Mouse (Mus musculus) induced T-regulatory cell, adult 2 months (primary cell): ENCODE data around the gene Pkp4.

Experiments
- DNase-seq: peaks from one replicate; pipeline ENCODE4 v3.0.0-alpha.2; 2012; ENCODE audit warnings: low read depth

The Pkp4 gene

DNA sequence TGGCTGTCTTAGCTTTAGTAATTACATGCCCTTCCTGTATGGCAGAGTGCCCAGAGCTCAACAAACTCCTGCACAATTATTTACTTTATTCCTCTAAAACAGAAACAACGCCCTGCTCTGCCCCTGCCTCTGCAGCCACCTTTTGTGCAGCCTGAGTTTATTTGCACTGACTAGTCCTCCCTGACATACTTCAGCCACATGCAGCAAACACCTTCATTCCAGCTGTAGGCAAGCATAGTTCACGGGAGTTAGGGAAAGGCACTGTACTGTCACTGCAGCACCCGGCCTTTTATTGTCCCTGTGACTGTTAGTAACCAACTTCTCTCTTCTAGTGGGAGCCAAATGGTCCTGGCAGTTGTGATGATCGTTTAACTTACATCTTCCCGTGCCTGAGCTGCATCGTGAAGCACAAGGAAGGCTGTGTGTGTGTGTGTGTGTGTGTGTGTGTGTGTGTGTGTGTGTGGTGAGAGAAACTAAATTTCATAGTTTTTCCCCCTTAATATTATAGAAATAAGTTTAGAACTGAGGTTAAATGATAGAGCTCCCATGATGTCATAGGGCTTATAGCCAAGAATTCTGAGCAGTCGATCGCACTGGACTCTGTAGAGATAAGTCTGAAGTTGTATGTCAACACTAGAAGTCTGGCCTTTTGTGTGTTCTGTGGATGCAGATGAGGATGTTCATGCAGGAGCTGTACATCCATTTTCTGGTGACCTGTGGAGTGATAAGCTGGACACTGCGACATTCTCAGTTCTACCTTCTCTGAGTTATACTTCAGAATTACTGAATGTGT, 59.5 kb downstream of the Pkp4 start:
- no peak for DNase-seq

DNA sequence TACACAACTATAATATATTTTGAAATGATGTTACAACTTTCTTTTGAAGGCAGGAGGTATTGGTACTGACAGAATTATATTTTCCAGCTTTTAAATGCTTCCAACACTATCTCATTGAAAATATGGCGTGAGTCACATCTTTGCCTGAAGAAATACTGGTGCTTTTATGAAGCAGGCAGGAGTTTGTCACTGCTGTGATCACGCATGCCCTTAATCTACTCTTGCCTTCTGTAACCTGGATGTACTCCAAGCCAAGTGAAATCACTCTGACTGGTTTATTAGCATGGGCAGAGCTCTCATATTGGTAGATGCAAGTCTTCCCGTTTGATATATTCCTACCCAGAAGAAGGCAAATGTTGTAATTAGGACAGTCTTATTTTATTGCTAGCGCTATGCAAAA, 65.7 kb downstream of the Pkp4 start:
- no peak for DNase-seq

DNA sequence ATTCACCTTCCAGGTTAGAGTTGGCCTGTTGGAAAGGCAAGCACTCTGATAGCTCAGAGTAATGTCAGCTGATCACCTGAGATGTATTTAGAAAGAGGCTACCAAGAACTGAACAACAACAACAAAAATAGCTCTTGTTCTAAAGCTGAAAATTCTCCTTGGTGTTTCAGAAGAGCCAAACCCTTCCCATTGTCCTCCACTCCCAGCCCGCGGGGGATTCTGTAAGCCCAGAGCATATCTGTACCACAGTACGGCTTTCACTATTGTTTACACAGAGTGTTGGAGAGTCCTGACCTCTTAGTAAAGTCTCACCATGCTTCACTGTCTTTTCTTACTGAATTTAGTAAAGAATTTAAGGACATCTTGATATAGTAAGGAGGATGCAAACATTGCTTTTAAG, 66.4 kb downstream of the Pkp4 start:
- no peak for DNase-seq

DNA sequence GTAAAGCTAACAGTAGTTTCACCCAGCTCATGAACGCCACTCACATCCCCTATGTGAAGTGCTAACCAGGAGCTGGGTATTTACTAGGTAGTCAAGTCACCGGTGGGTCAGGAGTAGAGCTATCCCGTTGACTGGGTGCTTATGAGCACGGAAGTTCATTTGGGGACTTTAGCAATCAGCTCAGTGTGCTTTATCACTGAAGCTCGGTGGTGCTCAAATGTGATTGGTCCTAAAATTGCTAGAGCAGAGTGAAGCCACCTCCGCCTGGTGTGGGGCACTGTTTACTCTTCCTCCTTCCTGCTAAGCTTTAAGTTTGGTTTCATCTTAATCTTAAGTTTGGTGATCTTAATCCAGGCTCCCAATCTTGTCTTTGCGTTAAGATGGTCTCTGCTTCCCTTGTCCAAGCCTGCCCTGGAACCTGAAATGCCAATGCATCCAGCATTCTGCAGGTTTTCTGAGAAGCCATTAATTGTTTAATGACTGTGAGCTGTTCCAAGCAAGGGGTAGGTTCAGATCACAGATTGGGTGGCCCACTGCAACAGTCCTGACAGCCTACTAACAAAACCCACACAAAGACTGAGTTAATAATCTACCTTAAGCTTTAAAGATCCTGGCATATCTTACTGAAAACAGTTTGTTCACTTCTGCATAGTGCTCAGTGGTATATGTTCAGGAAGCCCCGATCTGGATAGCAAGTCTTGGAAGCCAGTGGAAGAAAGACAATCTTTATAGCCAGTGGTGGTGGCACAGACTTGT, 67.0 kb downstream of the Pkp4 start:
- DNase-seq = no peak

DNA sequence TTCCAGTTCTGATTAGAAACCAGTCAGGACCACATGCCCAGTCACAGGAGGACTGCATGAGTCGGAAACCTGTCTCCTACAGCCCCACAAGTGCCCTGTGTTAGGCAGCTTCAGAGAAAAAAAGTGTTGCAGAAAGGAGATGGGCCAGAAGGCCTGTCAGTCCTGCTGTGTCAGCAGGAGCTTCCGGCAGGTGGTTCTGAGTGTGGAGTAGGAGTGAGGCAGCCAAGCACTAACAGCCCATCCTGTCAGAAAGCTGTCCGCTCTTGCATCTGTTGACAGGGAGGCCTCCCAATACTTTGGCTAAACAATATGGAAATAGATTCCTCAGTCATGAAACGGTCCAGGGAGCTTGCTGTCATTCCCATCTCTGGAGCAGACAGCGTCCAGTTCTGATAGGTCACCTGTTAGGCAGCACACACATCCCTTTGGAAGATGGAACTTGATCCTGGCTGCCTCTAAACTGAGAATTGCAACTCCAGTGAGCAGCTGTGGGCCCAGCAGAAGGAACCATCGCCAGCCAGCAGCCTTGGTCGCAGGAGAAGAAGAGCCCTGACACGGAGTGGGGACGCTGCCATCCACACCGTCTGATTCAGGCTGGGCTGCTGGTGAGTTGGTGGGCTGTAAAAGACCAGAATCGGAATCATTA, 68.7 kb downstream of the Pkp4 start:
- DNase-seq = no peak

DNA sequence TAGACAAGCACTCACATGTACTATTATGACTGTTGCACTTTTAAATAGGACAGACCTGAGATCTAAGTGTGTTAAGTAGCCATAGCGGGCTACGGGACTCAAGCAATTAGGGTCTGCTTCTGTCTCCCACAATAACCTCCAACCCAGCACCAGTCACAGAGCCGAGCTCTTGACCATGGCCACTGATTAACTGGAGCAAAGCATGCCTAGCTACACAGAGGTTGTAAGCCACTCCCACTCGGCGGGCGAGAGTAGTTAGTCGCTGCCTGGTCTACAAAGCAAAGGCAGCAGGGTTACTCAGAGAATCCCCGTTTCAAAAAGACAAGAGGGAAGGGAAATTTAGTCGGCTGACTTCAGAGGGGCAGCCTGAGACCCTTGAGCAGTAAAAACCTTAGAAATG, 70.0 kb downstream of the Pkp4 start:
- DNase-seq = no peak

DNA sequence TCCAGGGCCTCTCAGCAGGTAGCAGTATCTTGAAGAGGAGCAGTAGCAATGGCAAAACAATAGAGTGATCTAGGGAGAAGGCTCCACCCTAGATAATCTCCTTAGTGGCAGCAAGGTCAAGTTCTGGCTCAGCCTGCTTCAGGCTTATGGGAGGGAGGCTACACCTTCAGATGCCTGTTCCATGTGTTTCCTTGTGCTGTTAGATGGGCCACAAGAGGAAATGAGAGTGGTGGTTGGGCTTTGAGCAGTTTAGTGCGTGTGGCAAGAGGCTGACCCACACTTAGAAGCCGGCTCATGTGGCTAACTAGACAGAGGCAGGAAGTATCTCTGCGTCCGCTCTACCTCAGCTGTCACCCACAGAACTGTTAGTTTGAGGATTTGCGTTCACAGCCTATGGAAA, 70.9 kb downstream of the Pkp4 start:
- DNase-seq = no peak

DNA sequence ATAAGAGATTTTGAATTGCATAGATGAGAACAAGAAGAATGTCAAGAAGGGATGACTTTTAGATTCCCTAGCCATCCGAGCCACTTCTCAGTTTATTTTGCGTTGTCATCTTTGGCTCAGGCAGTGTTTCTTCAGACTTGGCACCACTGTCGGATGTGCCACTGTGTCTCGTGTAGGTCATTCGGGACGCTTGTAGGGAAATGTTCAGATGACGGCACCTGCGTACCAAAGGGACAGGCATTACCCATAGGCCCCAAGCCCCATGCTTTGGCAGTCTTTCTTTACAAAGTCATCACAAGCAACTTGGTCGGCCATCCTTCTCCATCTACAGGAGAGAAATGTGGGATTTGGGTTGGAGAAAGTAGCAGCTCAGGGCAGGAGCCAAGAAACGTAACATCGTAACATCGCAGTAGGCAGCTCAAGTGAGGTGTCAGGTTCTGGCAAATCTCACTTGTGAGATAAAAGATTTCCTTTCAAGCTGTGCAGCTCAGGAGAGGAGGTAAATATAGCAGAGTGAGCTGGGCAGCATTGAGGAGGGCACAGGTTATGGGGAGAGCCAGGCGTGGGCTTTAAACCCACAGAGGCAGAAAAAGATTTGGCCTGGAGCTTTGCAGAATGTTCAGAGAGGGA, 72.8 kb downstream of the Pkp4 start:
- no peak for DNase-seq

DNA sequence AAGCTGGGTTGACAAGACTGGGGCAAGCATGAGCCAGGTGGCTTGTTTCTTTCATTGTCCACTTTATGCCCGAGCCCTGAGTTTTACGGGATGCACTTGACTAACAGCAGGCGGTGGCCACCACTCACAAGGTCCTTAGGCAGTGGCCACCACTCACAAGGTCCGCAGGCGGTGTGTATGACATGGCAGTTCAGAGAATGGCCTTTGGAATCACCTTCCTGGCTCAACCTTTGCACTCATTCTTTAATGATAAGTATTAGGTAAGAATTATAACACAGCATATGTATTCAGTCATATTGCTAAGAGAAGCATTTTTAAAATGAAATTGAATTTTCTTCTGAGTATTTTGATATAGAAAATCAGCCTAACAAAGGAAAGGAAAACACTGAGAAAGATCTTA, 73.3 kb downstream of the Pkp4 start:
- DNase-seq = no peak

DNA sequence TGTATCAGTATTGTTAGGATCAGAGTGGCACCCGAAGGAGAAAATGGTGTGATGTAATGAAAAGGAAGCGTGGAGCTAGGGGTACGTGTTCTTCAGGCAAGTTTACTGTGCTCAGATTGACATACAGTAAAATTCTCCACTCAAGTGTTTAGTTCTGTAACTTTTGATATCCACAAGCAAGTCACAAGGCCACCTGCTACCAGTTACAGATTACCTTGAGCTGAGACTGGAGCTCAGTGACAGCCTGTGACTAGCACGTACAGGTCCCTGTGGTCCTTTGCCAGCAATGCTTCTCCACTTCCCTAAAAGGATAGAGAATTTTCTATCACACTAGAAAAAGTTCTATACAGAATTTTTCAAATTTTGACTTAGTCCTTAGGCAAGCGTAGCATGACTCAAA, 73.9 kb downstream of the Pkp4 start:
- DNase-seq = no peak

DNA sequence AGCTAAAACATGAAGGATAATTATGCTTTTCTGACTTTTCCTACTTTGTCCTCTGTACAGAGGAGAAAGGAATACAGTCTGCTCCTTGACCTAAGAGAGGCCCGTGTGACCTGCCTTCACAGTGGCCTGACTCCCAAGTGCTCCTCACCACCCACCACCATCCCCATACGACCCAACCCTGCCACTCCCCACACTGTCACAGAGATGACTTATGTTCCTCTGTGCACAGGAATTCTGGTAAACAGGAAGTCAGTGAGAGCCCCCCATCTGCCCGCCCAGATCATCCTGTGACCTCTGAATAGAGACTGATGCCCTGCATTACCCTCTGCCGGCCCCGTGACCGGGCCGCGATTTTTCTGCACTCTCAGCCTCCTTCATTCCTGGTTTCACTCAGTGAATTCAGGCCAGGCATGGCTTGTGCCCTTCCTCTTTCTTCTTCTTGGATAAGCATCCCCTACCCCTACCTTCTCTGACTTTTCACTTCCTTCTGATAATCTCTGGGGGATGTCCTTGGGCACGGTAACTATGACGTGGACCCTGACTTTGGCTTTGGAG, 79.3 kb downstream of the Pkp4 start:
- DNase-seq = no peak

DNA sequence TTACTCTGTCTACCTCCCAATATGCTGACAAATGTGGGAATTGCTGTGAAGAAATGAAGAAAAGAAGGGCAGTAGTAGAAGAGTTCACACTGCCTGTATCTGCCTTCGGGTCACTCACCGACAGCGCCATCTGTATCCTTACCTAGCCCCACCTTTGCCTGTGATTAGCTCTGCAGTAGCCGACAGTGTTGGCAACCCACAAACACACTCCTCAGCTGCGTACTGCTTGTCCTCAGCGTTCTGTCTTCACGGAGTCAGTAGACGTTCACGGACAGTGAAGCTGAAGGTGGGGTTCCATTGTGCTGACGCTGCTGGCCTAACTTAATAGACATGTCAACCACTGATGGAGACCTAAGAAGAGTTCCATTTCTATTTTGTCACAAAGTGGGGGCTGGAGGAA, 81.5 kb downstream of the Pkp4 start:
- DNase-seq = no peak

DNA sequence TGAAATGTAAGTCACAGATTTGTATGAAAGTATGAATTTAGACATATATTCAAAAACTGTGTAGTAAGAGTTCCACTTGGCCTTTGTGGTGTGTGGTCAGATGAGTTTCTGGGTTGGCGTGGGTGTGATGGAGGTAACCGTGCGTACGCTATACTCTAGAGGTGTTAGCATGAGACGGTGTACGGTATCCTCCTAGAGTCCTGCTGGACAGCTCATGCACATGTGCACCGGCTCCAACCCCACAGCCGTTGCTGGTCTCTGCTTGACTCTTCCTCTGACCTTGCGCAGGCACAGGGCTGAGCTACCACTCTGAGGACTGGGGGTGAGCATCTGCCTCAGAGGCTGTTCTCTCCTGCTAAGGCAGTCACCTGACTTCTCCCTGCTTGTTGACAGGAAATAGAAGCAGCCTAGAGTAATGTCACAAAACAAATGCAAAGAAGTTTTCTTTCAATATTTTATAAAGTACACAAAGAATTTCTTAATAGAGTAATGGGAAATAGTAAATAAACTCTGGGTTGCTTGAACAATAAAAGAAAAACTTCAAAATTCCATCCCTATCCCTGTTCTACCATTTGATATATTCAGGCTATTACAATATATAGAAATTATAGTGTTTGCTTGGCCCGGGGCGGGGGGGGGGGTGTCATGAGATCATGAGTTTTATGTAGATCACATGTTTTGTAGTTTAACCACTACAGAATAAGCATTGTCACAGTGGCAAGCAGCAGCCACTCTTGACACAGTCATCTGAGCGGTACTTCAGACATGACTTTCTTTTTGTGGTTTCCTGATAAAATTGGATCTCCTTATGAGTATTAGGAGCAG, 83.8 kb downstream of the Pkp4 start:
- DNase-seq = peak; percentile 41

DNA sequence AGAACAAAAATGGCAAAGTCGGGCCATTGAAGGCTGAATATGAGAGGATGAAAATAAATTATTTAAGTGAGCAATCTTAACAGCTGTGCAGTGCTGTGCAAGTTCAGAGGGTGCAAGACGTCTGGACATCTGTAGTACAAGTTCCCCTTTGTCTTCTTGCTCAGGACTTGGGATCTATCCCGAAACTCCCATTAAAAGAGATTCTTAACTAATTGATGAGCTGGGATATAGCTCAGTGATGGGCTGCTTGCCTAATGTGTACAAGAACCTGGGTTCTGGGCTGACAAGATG, 84.4 kb downstream of the Pkp4 start:
- DNase-seq = no peak

DNA sequence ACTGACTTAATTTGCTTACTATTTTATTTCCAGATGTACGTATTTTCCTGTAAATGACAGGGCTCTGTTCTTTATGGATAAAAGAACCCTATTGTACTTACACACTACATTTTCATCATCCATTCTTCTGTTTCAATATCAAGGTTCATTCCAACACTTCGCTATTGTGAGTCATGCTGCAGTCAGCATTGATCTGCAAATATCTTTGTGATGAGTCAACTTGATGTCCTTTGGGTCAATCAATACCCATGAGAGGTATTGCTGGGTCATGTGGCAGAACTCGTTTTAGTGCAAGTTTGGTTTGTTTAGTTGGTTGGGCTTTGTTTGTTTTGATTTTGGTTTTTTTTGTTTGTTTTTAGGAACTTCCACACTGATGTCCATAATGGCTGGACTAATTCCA, 88.2 kb downstream of the Pkp4 start:
- no peak for DNase-seq

DNA sequence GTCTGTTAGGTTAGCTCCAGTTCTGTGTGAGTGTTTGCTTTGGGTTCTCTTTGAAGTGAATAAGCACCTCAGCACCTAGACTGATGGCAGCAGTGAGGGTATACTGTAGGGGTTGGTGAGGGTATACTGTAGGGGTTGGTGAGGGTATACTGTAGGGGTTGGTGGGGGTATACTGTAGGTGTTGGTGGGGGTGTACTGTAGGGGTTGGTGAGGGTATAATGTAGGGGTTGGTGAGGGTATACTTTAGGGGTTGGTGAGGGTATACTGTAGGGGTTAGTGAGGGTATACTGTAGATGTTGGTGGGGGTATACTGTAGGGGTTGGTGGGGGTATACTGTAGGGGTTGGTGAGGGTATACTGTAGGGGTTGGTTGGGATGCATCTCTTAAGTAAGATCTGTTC, 92.2 kb downstream of the Pkp4 start:
- DNase-seq = no peak

DNA sequence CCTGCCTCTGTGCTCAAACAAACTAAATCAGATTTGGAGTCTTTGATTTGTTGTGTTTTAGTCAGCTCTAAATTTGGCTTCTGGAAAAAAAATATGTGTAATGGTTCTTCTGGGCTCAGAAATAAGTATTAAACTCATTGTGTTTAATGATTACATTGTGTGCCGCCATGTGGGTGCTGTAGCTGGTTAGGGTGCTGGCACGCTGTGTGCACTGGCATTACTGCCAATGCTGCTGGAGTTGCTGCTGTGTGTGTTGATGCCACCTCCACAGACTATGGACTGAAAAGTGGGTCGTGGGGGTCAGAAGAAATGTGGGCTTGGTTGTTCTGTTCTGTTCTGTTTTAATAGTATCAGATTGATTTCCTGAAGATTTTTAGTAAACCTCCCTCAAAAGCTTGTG, 92.8 kb downstream of the Pkp4 start:
- no peak for DNase-seq

DNA sequence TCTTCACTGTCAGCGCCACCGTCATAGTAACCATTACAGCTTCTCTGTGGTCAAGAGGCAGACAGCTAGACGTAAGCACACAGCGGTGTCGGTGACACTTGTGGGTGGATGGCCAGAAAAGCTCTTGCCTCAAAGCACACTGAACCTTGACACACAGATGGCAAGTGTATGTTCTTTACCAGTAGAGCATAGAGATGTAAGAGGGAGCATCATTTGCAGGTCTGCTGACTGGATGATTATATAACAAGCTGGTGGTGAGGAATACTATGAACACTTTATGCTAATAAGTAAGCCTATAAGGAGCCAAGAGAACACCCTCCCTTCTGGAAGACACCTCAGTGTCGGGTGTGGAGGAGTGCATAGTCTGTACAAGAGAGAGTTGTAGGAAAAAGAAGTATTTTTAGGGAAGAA, 98.2 kb downstream of the Pkp4 start:
- no peak for DNase-seq

DNA sequence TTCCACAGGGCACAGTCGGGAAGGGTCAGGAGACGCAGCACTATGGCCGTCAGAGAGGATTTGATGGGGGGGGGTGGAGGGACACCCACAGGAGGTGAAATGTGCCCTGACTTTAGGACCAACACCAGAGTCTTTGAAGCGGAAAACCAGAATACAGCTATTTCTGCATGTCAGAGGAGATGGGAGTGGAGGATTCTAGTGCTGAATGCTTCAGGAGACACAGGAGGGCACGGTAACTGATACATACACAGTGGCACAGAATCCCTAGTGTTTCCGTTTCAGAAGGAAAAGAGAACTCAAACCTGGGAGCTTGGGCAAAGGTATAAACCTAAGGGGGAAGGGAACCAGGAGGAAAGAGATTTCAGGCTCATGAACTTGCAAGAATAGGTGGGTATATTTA, 98.7 kb downstream of the Pkp4 start:
- DNase-seq = no peak

DNA sequence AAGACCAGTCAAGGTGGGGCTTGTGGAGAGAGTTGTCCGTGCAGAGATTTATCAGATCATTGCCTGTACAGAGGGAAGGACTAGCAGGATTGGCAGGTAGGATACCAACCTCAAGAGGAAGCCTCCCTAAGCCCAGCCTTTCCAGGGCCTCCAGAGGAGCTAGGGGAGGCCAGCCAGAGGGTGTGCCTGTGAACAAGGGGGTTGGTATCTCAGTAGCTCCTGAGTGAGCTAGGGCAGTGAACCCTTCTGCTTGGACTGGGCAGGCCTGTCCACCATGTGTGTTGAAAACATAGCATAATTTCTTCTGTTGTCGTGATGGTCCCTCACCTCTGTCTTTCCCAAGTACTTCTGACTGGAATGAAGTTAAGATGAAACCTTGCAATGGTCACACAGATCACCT, 100.6 kb downstream of the Pkp4 start:
- no peak for DNase-seq

DNA sequence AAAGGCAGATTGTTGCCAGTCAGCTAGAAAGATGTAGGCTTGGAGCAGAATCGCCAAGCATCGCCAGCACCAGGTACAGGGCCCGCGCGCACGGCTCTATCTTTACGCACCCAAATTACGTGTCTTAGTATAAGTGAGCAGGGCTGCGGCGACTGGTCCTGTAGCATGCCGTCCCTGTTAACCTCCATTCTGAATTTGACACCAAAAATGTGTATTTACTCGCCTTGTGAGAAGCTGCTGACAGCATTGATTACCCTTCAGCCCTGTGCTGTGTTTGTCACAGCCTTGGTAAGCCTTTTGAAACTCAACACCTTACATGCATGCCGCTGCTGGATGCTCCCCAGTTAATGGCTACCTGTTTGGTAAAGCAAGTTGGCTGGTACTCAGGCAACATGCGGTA, 105.8 kb downstream of the Pkp4 start:
- no peak for DNase-seq

DNA sequence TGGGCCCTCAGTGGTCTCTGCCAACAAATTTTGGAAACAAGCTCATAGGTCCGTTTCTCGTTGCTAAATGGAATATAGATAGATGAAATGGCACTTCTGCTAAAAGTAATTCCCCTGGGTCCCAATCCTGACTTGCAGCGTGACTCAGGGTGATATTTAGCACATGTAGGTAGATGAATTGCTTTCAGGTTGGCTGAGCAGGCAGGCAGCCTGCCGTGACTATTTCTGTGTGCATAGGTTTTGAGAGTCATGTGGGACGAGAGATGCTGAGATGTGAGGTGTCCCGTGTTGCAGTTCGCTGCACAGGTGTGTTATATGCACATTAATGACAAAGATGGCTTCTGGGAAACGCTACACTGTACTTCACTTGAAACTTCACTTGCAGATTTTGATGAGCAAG, 111.2 kb downstream of the Pkp4 start:
- no peak for DNase-seq
